Mouse (Mus musculus): Measurements from ENCODE around the gene Vcam1. TPM values are rescaled to one million over a fixed set of nuclear protein-coding genes. Genes with fewer than 3 reads are reported as not detected.

Gene Vcam1
- polyA plus RNA-seq, 1 experiment from 2014 or later: 97.3 TPM

Other genes with a start within 250 kb of the Vcam1 start
- gene Dph5, start 241.9 kb downstream of the Vcam1 start, polyA plus RNA-seq (2015; fragmentation: Nextera tagmentation; extraction: Ambion mirVana): 18.9 and 24.8 TPM in 2 replicates
- 18.0 and 18.9 TPM in 2 replicates for gene Slc30a7, start 122.3 kb downstream of the Vcam1 start, polyA plus RNA-seq (2015; fragmentation: Nextera tagmentation; extraction: Ambion mirVana)
- gene Extl2, start 122.2 kb downstream of the Vcam1 start, polyA plus RNA-seq (2015; fragmentation: Nextera tagmentation; extraction: Ambion mirVana): 18.9 and 21.6 TPM in 2 replicates
- 0.25 and 0.51 TPM in 2 replicates for gene Gpr88, start 123.8 kb upstream of the Vcam1 start, polyA plus RNA-seq (2015; fragmentation: Nextera tagmentation; extraction: Ambion mirVana)

Data from heart, embryonic 16.5 days (tissue).